Mouse (Mus musculus) cortical plate, adult 2 months (tissue): ENCODE measurements around the gene Tbx19. TPM values are rescaled to one million over a fixed set of nuclear protein-coding genes. Genes with fewer than 3 reads are reported as not detected.
A peak's percentile ranks its signal among the peaks of the same experiment; 100 is the strongest.

Experiments used
- H3K27ac ChIP-seq: fragments of 200-500 bp; 2 replicates; pipeline ENCODE4 v1.5.1; 2012; ENCODE audit warnings: low read length, control low read depth, inconsistent platforms; ENCODE audit not compliant: insufficient read depth
- H3K4me1 ChIP-seq: fragments of 200-500 bp; 2 replicates; pipeline ENCODE4 v1.6.1; 2011; ENCODE audit warnings: low read length; ENCODE audit not compliant: control insufficient read depth, insufficient read depth
- H3K4me3 ChIP-seq: fragments of 200-500 bp; 2 replicates; pipeline ENCODE4 v1.5.1; 2011; ENCODE audit warnings: mild to moderate bottlenecking, low read length, control low read depth; ENCODE audit not compliant: insufficient read depth
- CTCF ChIP-seq: fragments of 200-500 bp; IDR thresholded peaks from 2 replicates; pipeline ENCODE4 v1.5.1; 2011; ENCODE audit warnings: mild to moderate bottlenecking, control low read depth, low read length; ENCODE audit not compliant: insufficient read depth; ENCODE audit errors: extremely low read depth
- POLR2A ChIP-seq: fragments of 200-500 bp; IDR thresholded peaks from 2 replicates; pipeline ENCODE4 v1.6.1; 2011; ENCODE audit warnings: mild to moderate bottlenecking, low read length, control low read depth; ENCODE audit not compliant: insufficient read depth; ENCODE audit errors: extremely low read depth
- polyA plus RNA-seq: library from polyadenylated mRNA; depleted of rRNA; stranded (reverse); fragments of >200 nt; gene quantifications from 2 replicates; pipeline ENCODE4 v1.2.3, GENCODE M21; 2012; rRNA removed

The Tbx19 gene
- polyA plus RNA-seq, 1 experiment = 0.13 TPM

DNA sequence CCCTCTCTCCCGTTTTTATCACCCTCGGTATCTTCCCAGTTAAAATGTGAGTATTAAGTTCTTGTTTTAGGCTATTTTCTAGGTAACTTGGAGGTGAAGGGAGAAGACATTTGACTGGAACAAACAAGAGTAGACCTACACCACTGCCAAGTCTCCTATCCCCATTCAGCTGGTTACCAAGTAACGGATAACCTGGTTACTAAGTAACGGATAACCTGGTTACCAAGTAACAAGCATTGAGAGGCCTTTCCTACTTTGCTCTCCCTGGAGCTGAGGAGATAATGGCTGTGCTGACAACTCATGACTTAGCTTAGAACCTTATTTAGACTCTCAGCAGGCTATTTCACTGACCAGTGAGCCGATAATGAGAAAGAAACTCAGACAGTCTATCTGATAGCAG, 51.4 kb downstream of the Tbx19 start:
- no peak for TF ChIP-seq CTCF
- no peak for TF ChIP-seq POLR2A
- Histone ChIP-seq H3K4me3 (no peak overlapping the region), H3K27ac (no peak overlapping the region), H3K4me1 (peaks cover 2% of the 10 kb centered on the region)

DNA sequence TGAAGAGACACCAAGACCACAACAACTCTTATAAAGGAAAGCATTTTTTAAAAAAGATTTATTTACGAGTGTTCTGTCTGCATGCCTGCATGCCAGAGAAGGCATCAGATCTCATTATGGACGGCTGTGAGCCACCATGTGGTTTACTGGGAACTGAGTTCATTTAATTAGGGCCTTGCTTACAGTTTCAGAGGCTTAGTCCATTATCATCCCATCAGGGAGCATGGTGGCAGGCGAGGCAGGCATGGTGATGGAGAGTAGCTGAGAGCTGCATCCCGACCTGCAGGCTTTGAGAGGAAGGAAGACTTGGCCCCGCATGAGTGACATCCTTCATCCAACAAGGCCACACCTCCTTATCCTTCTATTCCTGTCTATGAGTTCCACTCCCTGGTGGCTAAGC, 52.1 kb downstream of the Tbx19 start:
- no peak overlapping the region for H3K4me3 ChIP-seq
- TF ChIP-seq CTCF = no peak
- TF ChIP-seq POLR2A = no peak
- peaks cover 2% of the 10 kb centered on the region for H3K4me1 ChIP-seq
- H3K27ac ChIP-seq = no peak overlapping the region

DNA sequence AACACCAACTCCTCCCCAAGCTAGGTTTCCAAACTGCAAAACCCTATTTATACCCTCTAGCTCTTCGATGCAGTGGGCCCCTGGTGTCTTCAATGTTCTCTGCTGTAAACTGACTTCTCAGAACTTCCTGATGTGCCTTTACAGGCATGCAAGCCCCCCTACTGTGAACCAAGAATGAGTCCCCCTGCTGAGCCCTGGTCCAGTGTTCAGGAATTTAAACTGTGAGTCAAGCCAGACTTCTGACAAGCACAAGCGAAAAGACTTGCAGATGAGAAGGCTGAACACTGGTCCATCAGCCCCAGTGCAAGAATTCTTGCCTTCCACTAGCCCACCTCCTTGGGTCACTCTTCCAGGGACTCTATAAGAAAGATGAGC, 54.6 kb downstream of the Tbx19 start:
- no peak for TF ChIP-seq CTCF
- no peak for TF ChIP-seq POLR2A
- H3K27ac ChIP-seq = no peak overlapping the region
- no peak overlapping the region for H3K4me3 ChIP-seq
- H3K4me1 ChIP-seq = peaks cover 2% of the 10 kb centered on the region

DNA sequence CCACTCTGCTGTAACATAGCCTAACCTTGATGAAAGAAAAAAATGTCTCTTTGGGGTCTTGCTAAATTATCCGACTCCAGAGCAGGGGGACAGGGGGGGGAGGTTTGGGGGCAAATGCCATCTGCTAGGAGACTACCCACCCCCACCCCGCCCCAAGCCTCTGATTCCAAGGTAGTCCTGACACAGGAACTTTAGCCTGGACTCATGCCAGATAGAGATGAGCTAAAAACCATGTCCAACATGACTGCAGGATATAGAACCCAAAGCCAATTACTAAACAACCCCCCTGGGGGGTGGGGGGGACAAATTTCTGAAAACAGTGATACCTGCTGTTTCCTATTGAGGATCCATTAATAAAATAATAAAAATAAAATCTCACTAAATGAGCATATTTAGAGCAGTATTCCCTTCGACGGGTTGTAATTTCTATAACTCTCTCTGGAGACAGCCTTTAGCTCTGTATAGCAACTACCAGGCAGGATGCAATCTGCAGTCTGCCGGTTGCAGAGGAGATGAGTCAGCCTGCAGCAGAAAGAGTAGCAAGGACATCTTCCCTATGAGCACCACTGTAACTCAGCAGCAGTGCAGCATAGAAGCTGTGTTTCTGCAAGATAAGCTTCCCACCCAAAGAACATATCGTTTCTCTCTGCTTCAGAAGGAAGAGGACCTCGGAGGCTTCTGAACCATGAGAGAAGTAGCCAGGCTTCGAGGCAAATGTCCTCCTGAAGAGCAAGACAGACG, 55.1 kb downstream of the Tbx19 start:
- H3K4me3 ChIP-seq = no peak overlapping the region
- H3K4me1 ChIP-seq = peaks cover 2% of the 10 kb centered on the region
- no peak for TF ChIP-seq POLR2A
- TF ChIP-seq CTCF = no peak
- peak overlapping the region; percentile 30; the same call in 1 of the 2 replicates for H3K27ac ChIP-seq

DNA sequence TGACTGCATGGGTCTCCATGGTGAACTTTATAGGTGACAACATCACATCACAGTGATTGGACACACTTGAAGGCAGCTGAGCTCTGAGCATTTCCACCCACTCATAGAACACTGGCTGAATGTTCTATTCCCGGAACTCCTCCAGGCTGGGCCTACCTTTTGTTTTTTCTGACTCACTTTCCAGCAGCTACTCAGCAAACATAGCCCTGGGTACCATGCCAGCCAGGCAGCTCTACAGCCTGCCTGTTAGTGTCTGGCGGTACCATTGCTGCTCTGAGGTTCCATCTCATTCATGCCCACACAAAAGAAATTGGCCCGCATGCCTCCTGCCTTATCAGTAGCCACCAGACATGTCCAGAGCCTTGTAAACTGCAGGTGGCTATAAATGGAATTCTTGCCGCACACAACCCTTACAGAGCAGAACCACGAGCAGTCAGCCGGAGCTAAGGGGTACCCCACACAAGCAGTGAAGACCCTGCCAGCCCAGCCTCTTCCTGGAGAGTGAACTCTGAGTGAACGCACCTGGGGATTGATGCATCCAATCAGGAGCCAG, 55.8 kb downstream of the Tbx19 start:
- H3K4me3 ChIP-seq = no peak overlapping the region
- peaks cover 2% of the 10 kb centered on the region for H3K4me1 ChIP-seq
- peak overlapping the region; percentile 30; the same call in 1 of the 2 replicates for H3K27ac ChIP-seq
- TF ChIP-seq POLR2A (no peak), CTCF (no peak)

DNA sequence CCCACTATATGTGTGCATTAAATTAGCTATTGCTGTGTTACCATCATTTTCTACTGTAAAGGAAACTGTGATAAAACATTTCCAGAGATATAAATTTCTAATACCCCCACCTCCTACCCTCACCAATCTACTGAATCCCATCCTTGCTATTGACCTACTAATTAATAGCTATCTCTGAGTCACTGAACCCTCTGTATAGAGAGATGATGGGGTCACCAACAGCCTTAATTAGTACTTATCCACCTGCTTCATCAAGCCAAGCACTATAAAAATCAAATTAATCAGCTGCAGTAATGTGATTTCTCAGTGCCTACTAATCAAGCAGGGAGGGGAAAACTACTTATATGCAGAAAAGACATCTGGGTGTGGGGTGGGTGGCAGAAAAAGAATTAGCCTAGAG, 61.0 kb downstream of the Tbx19 start:
- TF ChIP-seq CTCF = no peak
- TF ChIP-seq POLR2A = no peak
- Histone ChIP-seq H3K4me3 (no peak overlapping the region), H3K4me1 (no peaks in the 10 kb centered on the region), H3K27ac (no peak overlapping the region)

DNA sequence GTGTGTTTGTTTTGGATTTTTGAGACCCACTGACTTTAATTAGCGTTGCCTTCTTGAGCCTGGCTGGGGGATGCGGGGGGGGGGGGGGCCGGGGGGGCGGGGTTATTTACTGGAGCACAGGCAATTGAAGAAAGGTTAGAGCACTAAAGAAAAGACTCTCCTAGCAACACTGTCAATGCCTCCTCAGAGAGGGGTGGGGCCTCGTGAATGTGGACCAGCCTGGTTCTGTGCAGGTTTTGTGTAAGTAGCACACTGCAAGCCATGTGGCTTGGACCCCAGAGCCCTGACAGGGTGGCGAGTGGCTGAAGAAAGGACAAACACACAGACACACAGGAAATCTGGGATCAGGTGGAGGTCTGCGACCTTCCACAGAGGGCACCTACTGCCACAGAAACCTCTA, 65.7 kb downstream of the Tbx19 start:
- TF ChIP-seq CTCF (no peak), POLR2A (no peak)
- Histone ChIP-seq H3K4me1 (peaks cover 7% of the 10 kb centered on the region; the same call in 1 of the 2 replicates), H3K4me3 (no peak overlapping the region), H3K27ac (no peak overlapping the region)

DNA sequence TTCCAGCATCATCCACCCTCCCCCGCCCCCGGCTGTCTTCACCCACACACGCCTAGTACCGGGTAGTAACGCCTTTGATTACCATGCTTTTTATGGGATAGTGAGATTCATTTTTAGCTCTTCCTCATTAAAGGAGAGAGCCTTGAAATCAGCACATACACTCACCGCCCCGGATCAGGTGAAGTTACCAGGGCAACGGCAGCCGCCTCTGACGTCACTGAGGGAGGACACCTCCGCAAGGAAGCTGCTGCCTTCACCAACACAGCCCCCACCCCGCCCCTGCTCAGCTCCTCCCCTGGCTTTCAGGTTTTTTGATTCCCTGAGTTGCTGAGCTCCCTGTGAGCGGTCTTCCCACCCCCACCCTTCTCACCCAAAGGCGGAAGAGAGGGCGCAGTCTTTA, 68.9 kb downstream of the Tbx19 start:
- Histone ChIP-seq H3K27ac (peak overlapping the region; percentile 61; the same call in 1 of the 2 replicates), H3K4me3 (no peak overlapping the region), H3K4me1 (peaks cover 9% of the 10 kb centered on the region)
- TF ChIP-seq POLR2A (peak; percentile 32; the same call in 1 of the 2 replicates), CTCF (no peak)

DNA sequence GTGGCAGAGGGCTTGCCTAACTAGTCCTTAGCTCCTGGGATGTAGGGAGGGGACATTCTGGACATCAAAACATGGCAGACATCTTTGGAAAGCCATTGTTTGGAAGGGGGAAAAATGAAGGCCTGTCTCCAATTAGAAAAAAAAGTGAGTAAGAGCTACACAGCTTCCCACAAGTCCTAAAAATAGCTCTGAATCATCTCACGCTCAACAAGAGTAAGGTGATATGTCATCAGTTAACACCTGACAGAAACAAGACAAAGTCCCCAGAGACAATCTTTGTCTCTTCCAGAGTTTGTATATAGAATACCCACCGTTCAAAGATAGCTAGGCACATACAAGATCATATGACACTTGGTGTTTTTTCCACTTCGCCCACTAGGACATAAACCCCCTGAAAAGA, 71.0 kb downstream of the Tbx19 start:
- TF ChIP-seq CTCF = no peak
- TF ChIP-seq POLR2A = no peak
- H3K4me1 ChIP-seq = peaks cover 10% of the 10 kb centered on the region

More for the DNA sequence above, 71.0 kb downstream of the Tbx19 start:
- H3K4me3 ChIP-seq = no peak overlapping the region
- H3K27ac ChIP-seq = 0 out of 2 replicates have a peak overlapping the region, but pooled peaks have one; percentile 55

Other genes starting within 250 kb of the Tbx19 start
- gene Xcl1, start 225.2 kb downstream of the Tbx19 start, polyA plus RNA-seq = not detected in 2 replicates
- 20.9 and 21.4 TPM in 2 replicates for gene Sft2d2, start 33.7 kb upstream of the Tbx19 start, polyA plus RNA-seq
- gene Tiprl, start 76.2 kb upstream of the Tbx19 start, polyA plus RNA-seq = 47.2 TPM in 2 replicates
- 3.8 and 6.6 TPM in 2 replicates for gene Gpr161, start 135.0 kb upstream of the Tbx19 start, polyA plus RNA-seq